Mouse (Mus musculus) ES-E14 (cell line): ENCODE measurements around the gene Eif4ebp2.

Experiments used
- CHD2 ChIP-seq: IDR thresholded peaks from 2 replicates; pipeline ENCODE4 v1.6.1; 2014; ENCODE audit warnings: mild to moderate bottlenecking, low read depth, low read length, inconsistent platforms
- HCFC1 ChIP-seq: IDR thresholded peaks from 2 replicates; pipeline ENCODE4 v1.6.1; 2012; ENCODE audit warnings: low read length, inconsistent platforms, borderline replicate concordance; ENCODE audit not compliant: insufficient read depth
- MAFK ChIP-seq: IDR thresholded peaks from 2 replicates; pipeline ENCODE4 v1.6.1; 2014; ENCODE audit warnings: mild to moderate bottlenecking, low read depth, low read length, inconsistent platforms; ENCODE audit not compliant: insufficient read depth
- ZC3H11A ChIP-seq: IDR thresholded peaks from 2 replicates; pipeline ENCODE4 v1.6.1; 2012; ENCODE audit warnings: low read depth, mild to moderate bottlenecking, inconsistent platforms, low read length, borderline replicate concordance
- ZNF384 ChIP-seq: IDR thresholded peaks from 2 replicates; pipeline ENCODE4 v1.6.1; 2012; ENCODE audit warnings: low read depth, low read length, inconsistent platforms

GRCm38 (mm10) chr10:61389020-61389419 is 63.4 kb downstream of the Eif4ebp2 start:
- TF ChIP-seq ZC3H11A (no peak), CHD2 (no peak), HCFC1 (no peak), MAFK (no peak), ZNF384 (no peak)
